Mouse (Mus musculus) kidney, adult 2 months (tissue): ENCODE measurements at regions not wholly inside any gene's neighbourhood (a gene's known extent, or its start where the extent isn't known, plus 50 kb on each side); places are given as distances from the start of the nearest gene placed in this dataset.

Experiments
- CTCF ChIP-seq: fragments of 200-500 bp; conservative IDR thresholded peaks from 2 replicates; pipeline ENCODE4 v1.5.1; 2011; ENCODE audit warnings: low read depth, mild to moderate bottlenecking, control low read depth, low read length, moderate library complexity, mixed read lengths; ENCODE audit not compliant: insufficient read depth, insufficient read length
- POLR2A ChIP-seq: fragments of 200-500 bp; IDR thresholded peaks from one replicate; pipeline ENCODE4 v1.6.1; 2011; ENCODE audit warnings: low read depth, low read length, control low read depth

DNA sequence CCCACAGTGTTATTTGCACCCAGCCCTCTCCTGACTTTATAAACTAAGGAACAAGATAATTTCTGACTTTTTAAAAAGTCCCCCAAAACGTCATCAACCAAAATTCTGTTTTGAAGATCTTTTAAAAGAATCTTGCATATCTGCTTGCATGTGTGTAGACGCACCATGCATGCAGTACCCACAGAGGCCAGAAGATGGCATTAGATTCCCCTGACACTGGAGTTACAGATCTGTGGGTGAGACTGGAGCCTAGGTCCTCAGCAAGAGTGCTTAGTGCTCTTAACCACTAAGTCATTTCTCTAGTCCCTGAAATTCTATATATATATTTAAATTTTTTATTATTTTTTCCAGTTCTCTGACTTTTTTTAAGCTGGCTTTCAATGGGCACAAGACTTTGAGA, 131.5 kb upstream of the Agap1 start:
- TF ChIP-seq CTCF (peak; percentile 70), POLR2A (no peak)
